Mouse (Mus musculus) kidney, embryonic 14.5 days (tissue): Measurements from ENCODE around the gene Taf5. TPM values are rescaled to one million over a fixed set of nuclear protein-coding genes. Genes with fewer than 3 reads are reported as not detected.

Experiments used
- ATAC-seq: fragments of 200-750 bp; cut with Nextera tagmentation; 2 replicates; pipeline ENCODE4 v1.8.0; 2017; ENCODE audit warnings: moderate number of reproducible peaks, mild to moderate bottlenecking, moderate TSS enrichment, moderate library complexity; ENCODE audit not compliant: low FRiP score, low TSS enrichment
- H3K27ac ChIP-seq: fragments of 300-500 bp; sonication (generic); 2 replicates; pipeline ENCODE4 v1.5.1; 2014; ENCODE audit warnings: low read depth, mild to moderate bottlenecking, low read length, moderate library complexity, mixed read lengths
- H3K27me3 ChIP-seq: fragments of 300-500 bp; sonication (generic); 2 replicates; pipeline ENCODE4 v1.6.1; 2014; ENCODE audit warnings: mild to moderate bottlenecking, low read length; ENCODE audit not compliant: control insufficient read depth, insufficient read depth
- H3K36me3 ChIP-seq: fragments of 300-500 bp; sonication (generic); 2 replicates; pipeline ENCODE4 v1.6.1; 2014; ENCODE audit warnings: low read length, mixed read lengths; ENCODE audit not compliant: control insufficient read depth, insufficient read depth
- H3K4me1 ChIP-seq: fragments of 300-500 bp; sonication (generic); 2 replicates; pipeline ENCODE4 v1.6.1; 2014; ENCODE audit warnings: low read length, mixed read lengths; ENCODE audit not compliant: control insufficient read depth, insufficient read depth
- H3K4me2 ChIP-seq: fragments of 300-500 bp; sonication (generic); replicated peaks from 2 replicates; pipeline ENCODE4 v1.6.1; 2014; ENCODE audit warnings: low read depth, mild to moderate bottlenecking, low read length
- H3K4me3 ChIP-seq: fragments of 300-500 bp; sonication (generic); 2 replicates; pipeline ENCODE4 v1.5.1; 2014; ENCODE audit warnings: mild to moderate bottlenecking, low read length
- H3K9ac ChIP-seq: fragments of 300-500 bp; sonication (generic); 2 replicates; pipeline ENCODE4 v1.6.1; 2014; ENCODE audit warnings: low read depth, mild to moderate bottlenecking, low read length, moderate library complexity
- H3K9me3 ChIP-seq: fragments of 300-500 bp; sonication (generic); 2 replicates; pipeline ENCODE4 v1.6.1; 2016; ENCODE audit warnings: low read length; ENCODE audit not compliant: control insufficient read depth
- WGBS: fragments of 180-500 bp; shearing (Covaris S2); extraction: QIAGEN DNeasy Blood & Tissue Kit; methylation state at CpG from one replicate; pipeline ENCODE4 v1.1.7; 2014; 5-methylcytosine and 5-hydroxymethylcytosine counted together
- polyA plus RNA-seq: library from polyadenylated mRNA; unstranded; fragments of >200 nt; fragmentation: Nextera tagmentation; extraction: Ambion mirVana; gene quantifications from 2 replicates; pipeline ENCODE4 v1.2.1, GENCODE M21; 2014

Taf5 gene
- polyA plus RNA-seq, 1 experiment from 2014 or later, result 10.6 TPM

DNA sequence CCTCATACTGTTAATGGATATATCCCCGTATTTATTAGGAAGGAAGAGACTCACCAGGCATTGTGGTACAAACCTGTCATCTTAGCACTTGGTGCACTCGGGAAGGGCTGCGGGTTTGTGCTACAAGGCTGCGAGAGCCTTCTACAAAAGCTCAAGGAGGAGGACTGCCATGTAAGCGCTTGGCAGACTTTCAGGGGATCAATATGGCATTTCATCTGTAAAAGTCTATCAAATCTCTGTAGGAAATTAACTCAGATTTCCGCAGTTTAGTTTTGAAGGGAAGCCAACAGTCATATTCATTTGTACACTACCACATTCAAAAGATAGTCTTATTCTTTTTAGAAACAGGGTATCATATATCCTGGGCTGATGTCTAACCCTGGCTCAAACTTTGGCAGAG is 35.8 kb upstream of the Taf5 start:
- Histone ChIP-seq H3K9me3 (no peaks in the 10 kb centered on the region), H3K4me2 (no peak overlapping the region), H3K9ac (no peak overlapping the region), H3K27ac (no peak overlapping the region), H3K36me3 (peaks cover 31% of the 10 kb centered on the region; the same call in 1 of the 2 replicates), H3K27me3 (no peaks in the 10 kb centered on the region), H3K4me1 (no peaks in the 10 kb centered on the region), H3K4me3 (no peak overlapping the region)
- WGBS, result 93% methylated on average over 6 of the region's 6 CpGs
- no peak for ATAC-seq

DNA sequence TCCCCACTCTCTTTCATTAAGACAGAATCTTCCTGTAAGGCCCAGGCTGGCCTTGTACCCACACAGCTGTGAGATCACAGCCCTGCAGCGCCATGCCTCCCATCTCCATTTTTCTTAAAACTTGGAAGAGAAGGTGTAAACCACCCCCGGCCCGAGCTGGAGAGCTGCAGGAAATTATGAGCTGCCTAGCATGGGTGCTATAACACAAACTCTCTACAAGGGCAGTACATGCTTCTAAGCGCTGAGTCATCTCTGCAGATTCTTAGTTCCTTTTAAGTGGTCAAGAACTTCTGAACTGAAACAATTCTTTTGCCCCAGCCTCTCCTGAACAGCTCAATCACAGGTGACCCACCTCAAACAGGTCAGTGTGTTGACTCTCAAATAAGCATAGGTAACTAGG is 32.6 kb upstream of the Taf5 start:
- ATAC-seq, result no peak
- H3K36me3 ChIP-seq, result peaks cover 53% of the 10 kb centered on the region
- H3K4me1 ChIP-seq, result no peaks in the 10 kb centered on the region
- H3K4me3 ChIP-seq, result no peak overlapping the region
- WGBS, result 91% methylated on average over 4 of the region's 4 CpGs
- H3K4me2 ChIP-seq, result no peak overlapping the region
- no peaks in the 10 kb centered on the region for H3K27me3 ChIP-seq
- no peaks in the 10 kb centered on the region for H3K9me3 ChIP-seq
- no peak overlapping the region for H3K27ac ChIP-seq
- H3K9ac ChIP-seq, result no peak overlapping the region

DNA sequence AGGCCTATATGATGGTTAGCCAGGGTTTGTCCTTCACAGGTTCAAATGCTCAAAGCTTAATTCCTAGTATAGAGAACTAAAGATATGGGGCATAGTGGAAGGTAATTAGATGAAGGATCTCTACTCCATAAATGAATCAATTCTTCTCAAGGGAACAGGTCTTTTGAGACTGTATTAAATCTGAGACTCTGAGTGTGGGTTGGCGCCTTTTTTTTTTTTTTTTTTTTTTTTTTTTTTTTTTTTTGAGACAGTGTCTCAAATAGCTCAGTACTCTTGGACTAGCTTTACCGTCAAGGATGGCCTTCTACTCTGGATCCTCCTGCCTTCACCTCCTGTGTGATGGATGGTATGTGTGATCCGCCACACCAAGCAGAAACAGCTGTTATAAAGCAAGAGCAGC is 30.9 kb upstream of the Taf5 start:
- no peak for ATAC-seq
- H3K4me3 ChIP-seq, result no peak overlapping the region
- H3K9ac ChIP-seq, result no peak overlapping the region
- WGBS, result 90% methylated on average over 3 of the region's 3 CpGs
- no peaks in the 10 kb centered on the region for H3K4me1 ChIP-seq
- no peak overlapping the region for H3K27ac ChIP-seq
- no peak overlapping the region for H3K4me2 ChIP-seq
- H3K27me3 ChIP-seq, result no peaks in the 10 kb centered on the region
- no peaks in the 10 kb centered on the region for H3K9me3 ChIP-seq
- peaks cover 67% of the 10 kb centered on the region for H3K36me3 ChIP-seq

DNA sequence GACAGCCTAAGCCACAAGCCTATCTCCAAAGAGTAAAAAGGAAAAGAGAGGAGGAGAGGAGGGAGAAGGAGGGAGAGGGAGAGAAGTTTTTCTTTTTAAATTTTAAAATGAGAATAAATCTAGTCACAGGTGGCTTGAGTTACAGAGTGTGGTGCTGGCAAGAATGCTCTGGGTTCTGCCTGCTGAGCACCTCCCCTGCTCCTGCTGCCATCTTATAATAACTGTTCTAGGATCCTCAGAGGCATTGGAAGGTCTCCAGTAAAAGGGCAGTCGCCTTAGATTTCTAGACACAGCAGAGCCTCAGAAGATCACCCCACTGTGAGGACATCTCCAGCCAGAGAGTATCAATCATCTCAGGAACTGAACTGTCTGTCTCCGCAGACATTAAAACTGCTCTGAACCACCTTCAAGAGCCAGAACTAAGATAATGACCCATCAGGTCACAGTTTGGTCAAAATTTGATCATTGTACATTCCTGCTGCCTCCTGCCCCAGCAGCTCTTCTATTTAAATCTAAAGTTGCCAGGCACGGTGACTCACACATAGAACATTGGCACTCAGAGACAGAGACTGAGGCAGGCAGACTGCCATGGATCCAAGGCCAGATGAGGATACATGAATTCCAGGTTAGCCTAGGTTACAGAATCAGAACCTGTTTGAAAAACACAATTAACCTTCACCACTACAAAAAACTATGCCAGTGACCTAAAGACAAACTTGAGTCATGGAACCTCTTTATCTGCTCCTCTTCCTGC is 26.6 kb upstream of the Taf5 start:
- Histone ChIP-seq H3K4me3 (no peak overlapping the region), H3K27ac (no peak overlapping the region), H3K36me3 (peaks cover 52% of the 10 kb centered on the region), H3K9ac (no peak overlapping the region), H3K4me1 (no peaks in the 10 kb centered on the region), H3K9me3 (no peaks in the 10 kb centered on the region), H3K4me2 (no peak overlapping the region), H3K27me3 (no peaks in the 10 kb centered on the region)
- WGBS, result 90% methylated on average over 3 of the region's 3 CpGs
- ATAC-seq, result no peak

DNA sequence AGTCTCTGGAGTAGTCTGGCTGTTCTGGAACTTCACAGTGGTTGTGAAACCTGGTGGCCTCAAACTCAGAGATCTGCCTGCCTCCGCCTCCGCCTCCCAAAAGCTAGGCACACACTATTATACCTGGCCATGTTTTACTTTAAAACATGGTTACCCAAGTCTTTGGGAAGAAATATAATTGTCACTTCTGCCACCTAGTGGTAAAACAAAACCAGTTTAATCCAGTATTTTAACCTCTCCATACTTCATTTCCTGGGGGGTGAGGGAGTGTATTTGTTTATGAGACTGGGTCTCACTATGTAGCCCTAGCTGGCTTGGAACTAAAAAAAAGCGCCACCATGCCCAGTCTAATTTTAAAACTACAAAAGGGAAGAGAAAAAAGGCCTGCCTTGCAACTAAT is 23.9 kb upstream of the Taf5 start:
- no peak for ATAC-seq
- no peaks in the 10 kb centered on the region for H3K9me3 ChIP-seq
- H3K4me2 ChIP-seq, result no peak overlapping the region
- 91% methylated on average over 3 of the region's 3 CpGs for WGBS
- H3K4me1 ChIP-seq, result no peaks in the 10 kb centered on the region
- peaks cover 45% of the 10 kb centered on the region; the same call in 1 of the 2 replicates for H3K36me3 ChIP-seq
- H3K27ac ChIP-seq, result no peak overlapping the region
- no peak overlapping the region for H3K9ac ChIP-seq
- H3K4me3 ChIP-seq, result no peak overlapping the region
- no peaks in the 10 kb centered on the region for H3K27me3 ChIP-seq

DNA sequence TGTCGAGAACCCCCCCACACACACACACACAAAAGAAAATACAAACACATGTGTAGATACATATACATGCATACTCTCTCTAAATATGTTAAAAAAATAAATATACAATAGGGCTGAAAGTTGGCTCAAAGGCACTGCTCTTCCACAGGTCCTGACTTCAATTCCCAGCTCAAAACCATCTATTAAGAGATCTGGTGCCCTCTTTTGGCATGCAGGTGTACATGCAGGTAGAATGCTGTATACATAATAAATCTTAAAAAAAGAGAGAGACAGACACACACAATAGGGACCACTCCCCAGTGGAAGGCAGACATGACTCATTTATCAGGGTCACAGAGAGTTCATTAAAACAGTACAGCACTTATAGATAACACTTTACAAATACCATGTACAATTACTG is 21.2 kb upstream of the Taf5 start:
- no peak overlapping the region for H3K27ac ChIP-seq
- no peak for ATAC-seq
- no peak overlapping the region for H3K4me3 ChIP-seq
- no peaks in the 10 kb centered on the region for H3K27me3 ChIP-seq
- WGBS, result 100% methylated on average over 1 of the region's 1 CpGs
- H3K4me1 ChIP-seq, result peaks cover 12% of the 10 kb centered on the region
- H3K9ac ChIP-seq, result no peak overlapping the region
- H3K9me3 ChIP-seq, result no peaks in the 10 kb centered on the region
- peaks cover 23% of the 10 kb centered on the region; the same call in 1 of the 2 replicates for H3K36me3 ChIP-seq
- no peak overlapping the region for H3K4me2 ChIP-seq

DNA sequence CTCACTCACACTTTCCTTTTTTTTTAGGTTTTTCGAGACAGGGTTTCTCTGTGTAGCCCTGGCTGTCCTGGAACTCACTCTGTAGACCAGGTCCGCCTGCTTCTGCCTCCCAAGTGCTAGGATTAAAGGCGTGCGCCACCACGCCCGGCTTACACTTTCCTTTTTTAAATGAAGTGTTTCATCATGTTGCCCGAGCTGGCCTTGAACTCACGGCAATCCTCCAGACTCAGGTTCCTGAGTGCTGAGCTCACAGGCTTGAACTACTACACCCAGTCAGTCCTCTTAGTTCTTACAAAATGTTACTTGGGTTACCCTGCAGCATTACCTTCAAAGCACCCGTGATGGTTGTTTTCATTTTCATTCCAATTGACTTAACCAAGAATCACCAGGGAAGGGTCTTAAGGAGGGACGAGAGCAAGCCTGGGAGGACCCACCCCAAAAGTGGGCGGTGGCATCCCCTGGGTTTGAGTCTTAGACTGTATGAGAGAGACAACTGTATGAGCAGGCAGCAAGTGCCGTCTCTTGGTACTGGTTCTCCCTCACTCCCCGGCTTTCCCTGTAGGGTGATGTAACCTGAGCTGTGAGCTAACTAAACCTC is 20.2 kb upstream of the Taf5 start:
- Histone ChIP-seq H3K27me3 (no peaks in the 10 kb centered on the region), H3K9me3 (no peaks in the 10 kb centered on the region), H3K4me1 (peaks cover 12% of the 10 kb centered on the region), H3K9ac (no peak overlapping the region), H3K36me3 (peaks cover 20% of the 10 kb centered on the region; the same call in 1 of the 2 replicates), H3K27ac (no peak overlapping the region), H3K4me2 (no peak overlapping the region), H3K4me3 (no peak overlapping the region)
- 81% methylated on average over 13 of the region's 13 CpGs for WGBS
- ATAC-seq, result no peak

DNA sequence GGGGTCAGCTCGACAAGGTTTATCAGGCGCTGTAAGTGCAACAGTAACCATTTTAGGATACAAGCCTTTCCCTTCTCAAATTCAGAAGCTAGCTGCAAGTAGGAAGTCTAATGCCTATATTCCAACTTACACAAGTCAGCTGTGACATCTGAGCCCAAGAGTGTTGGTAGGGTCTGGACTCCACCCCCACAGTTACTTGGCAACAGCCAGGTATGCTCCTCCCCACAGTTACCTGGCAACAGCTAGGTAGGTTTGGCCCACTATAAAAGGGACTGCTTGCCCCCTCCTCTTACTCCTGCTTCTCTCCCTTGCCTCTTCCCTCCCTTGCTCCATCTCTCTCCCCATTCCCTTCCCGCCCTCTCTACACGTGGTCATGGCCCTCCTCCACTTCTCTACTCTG is 18.5 kb upstream of the Taf5 start:
- H3K27me3 ChIP-seq, result no peaks in the 10 kb centered on the region
- H3K4me3 ChIP-seq, result peak overlapping the region; percentile 93; the same call in 1 of the 2 replicates
- peaks cover 16% of the 10 kb centered on the region; the same call in 1 of the 2 replicates for H3K36me3 ChIP-seq
- no peaks in the 10 kb centered on the region for H3K9me3 ChIP-seq
- H3K4me1 ChIP-seq, result peaks cover 12% of the 10 kb centered on the region
- no peak for ATAC-seq
- WGBS, result 60% methylated on average over 4 of the region's 4 CpGs
- H3K9ac ChIP-seq, result no peak overlapping the region
- no peak overlapping the region for H3K27ac ChIP-seq
- peak overlapping the region; percentile 80 for H3K4me2 ChIP-seq

DNA sequence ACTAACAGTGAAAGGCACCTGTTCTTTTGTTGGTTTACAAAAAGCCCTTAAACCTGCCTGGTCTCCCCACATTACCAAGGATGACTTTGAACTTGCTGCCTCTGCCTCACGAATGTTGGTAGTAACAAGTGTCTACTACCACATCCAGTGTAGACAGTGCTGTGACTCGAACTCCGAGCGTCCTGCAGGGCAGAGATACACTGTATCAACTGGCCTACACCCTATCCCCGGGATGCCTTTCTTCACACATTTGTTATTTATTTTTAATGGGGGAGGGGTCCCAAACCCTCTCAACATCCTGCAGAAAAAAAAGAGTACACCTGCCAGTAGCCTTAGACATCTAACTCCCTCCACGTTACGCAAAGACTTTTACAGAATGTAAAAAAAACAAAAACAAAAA is 17.7 kb upstream of the Taf5 start:
- peak overlapping the region; percentile 95; the same call in 1 of the 2 replicates for H3K27ac ChIP-seq
- peak overlapping the region; percentile 88 for H3K9ac ChIP-seq
- no peak for ATAC-seq
- peaks cover 12% of the 10 kb centered on the region for H3K4me1 ChIP-seq
- no peaks in the 10 kb centered on the region for H3K9me3 ChIP-seq
- H3K4me3 ChIP-seq, result peak overlapping the region; percentile 93
- peak overlapping the region; percentile 80 for H3K4me2 ChIP-seq
- 6% methylated on average over 7 of the region's 7 CpGs for WGBS
- H3K27me3 ChIP-seq, result no peaks in the 10 kb centered on the region
- peaks cover 16% of the 10 kb centered on the region; the same call in 1 of the 2 replicates for H3K36me3 ChIP-seq
